Mouse (Mus musculus): ENCODE data around the gene Hist1h2ae. TPM values are rescaled to one million over a fixed set of nuclear protein-coding genes. Genes with fewer than 3 reads are reported as not detected.
"Not testable (repeated sequence)": the region's sequence is repeated elsewhere in the genome, so short reads cannot be mapped to it uniquely, and the experiment has no call there.

The Hist1h2ae gene
- polyA plus RNA-seq, 1 experiment from 2014 or later = 121 TPM

DNA sequence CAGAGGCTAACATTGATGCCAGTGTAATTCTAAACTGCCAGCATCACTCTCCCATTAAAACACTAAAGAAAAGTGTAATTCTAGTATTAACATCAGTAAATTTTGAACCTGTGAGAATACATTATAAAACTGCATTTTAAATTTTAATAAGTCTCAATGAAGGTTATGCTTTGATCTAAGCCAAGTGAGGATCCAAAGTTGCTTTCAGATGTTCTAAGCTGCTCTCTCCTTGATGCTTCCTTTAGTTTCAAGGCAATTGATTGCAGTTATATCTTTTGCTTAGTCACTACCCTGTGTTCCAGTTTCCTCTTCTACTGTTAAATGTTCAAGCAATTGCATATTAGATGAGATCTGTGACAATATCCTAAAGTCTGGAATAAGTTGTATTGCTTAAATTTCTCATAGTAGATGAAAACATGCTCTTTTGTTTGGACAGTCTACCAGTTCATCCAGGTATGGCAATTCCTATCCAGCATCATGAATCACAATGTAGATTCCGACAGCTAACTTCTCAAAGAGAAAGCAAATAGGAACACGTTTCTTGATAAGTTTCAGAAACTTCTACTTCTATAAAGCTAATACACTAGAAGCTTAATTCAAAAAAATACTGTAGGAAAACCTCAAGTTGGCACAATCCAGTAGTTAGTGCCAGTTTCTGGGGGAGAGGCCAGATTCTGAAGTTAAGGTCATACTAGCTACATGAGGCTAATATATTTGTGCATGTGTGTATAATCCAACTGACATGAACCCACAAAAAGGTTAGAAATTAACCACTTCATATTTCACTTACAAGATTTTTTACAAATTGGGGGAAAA is 1.4 kb upstream of the Hist1h2ae start:
- H3K27me3 ChIP-seq (replicated peaks) = no peaks in the 10 kb centered on the region
- peaks cover 7% of the 10 kb centered on the region; the same call in 1 of the 2 replicates for H3K4me1 ChIP-seq
- H3K9ac ChIP-seq = peak overlapping the region; percentile 41; the same call in 1 of the 2 replicates
- peak overlapping the region; percentile 47 for H3K4me3 ChIP-seq (replicated peaks)
- no peaks in the 10 kb centered on the region for H3K9me3 ChIP-seq
- peak overlapping the region; percentile 94 for H3K27ac ChIP-seq
- WGBS = 19% methylated on average over 2 of the region's 2 CpGs
- no peak for ATAC-seq (ENCODE audit: insufficient read depth, low FRiP score, low read depth)
- H3K4me2 ChIP-seq = peak overlapping the region; percentile 61
- no peaks in the 10 kb centered on the region for H3K36me3 ChIP-seq

DNA sequence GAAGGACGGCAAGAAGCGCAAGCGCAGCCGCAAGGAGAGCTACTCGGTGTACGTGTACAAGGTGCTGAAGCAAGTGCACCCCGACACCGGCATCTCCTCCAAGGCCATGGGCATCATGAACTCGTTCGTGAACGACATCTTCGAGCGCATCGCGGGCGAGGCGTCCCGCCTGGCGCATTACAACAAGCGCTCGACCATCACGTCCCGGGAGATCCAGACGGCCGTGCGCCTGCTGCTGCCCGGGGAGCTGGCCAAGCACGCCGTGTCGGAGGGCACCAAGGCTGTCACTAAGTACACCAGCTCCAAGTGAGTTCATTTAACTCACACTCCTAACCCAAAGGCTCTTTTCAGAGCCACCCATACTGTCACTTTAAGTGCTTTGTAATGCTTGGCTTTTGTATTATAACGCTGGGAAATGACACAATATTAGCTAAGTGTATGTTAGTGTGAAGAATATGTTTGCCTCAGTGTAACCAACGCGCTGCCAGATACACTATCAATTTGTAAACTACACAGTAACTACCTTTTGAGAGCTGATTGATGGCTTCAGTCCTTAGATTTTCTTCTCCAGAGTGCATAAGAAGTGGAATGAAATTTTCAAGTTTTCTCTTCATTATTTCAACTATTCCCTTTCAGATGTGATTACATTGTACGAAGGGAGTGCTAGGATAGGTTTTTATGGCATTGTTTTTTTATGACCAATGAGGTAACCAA is 641 bp upstream of the Hist1h2ae start:
- not testable (repeated sequence) for H3K9me3 ChIP-seq; ATAC-seq (ENCODE audit: insufficient read depth, low FRiP score, low read depth); H3K4me1 ChIP-seq; H3K27me3 ChIP-seq (replicated peaks); H3K36me3 ChIP-seq
- Histone ChIP-seq H3K9ac (peak overlapping the region; percentile 41; the same call in 1 of the 2 replicates), H3K4me3 (replicated peaks) (peak overlapping the region; percentile 47), H3K27ac (peak overlapping the region; percentile 98), H3K4me2 (peak overlapping the region; percentile 61)
- WGBS = 0% methylated on average over 15 of the region's 34 CpGs

DNA sequence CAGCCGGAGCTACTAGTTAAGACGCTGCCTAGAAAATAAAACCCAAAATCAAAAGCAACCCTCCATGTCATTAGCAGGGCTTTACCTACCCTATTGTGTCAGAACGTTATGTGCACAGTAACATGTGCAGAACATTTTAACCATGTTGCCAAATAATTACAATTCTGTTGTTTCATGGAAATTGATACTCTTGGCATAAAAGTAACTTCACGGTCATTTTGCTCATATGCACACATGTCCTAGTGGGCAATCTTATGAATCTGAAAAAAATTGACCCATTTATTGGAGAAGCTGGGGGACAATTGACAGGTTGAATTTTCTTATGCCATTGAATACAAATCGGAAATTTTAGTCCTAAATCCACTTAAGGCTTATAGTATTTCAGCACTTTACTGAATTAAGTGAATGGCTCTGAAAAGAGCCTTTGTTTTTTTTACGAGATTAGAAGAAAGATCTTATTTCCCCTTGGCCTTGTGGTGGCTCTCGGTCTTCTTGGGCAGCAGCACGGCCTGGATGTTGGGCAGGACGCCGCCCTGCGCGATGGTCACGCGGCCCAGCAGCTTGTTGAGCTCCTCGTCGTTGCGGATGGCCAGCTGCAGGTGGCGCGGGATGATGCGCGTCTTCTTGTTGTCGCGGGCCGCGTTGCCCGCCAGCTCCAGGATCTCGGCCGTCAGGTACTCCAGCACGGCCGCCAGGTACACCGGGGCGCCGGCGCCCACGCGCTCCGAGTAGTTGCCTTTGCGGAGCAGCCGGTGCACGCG is 579 bp downstream of the Hist1h2ae start:
- H3K4me1 ChIP-seq; ATAC-seq (ENCODE audit: insufficient read depth, low FRiP score, low read depth); H3K27me3 ChIP-seq (replicated peaks); H3K9me3 ChIP-seq; H3K36me3 ChIP-seq: not testable (repeated sequence)
- Histone ChIP-seq H3K4me2 (peak overlapping the region; percentile 52), H3K9ac (peak overlapping the region; percentile 9; the same call in 1 of the 2 replicates), H3K27ac (peak overlapping the region; percentile 98), H3K4me3 (replicated peaks) (peak overlapping the region; percentile 47)
- WGBS = 1% methylated on average over 27 of the region's 41 CpGs

DNA sequence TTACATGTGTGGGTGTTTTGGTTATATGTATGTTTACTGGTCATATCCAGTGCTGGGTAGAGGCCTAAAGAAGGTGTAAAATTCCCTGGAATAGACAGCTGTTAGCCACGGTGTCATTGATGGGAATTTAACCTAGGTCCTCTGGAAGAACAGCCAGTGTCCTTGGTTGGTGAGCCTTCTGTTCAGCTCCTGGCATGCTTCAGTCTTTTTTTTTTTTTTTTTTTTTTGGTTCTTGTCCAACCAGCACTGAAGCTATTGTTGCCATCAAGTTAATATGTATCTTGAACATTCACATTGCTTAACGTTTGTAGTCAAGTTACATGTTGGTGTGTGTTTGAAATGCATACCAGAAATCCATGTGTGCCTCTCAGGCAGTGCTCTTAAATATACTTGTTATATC is 6.5 kb downstream of the Hist1h2ae start:
- Histone ChIP-seq H3K4me2 (no peak overlapping the region), H3K36me3 (no peaks in the 10 kb centered on the region), H3K9ac (no peak overlapping the region), H3K9me3 (no peaks in the 10 kb centered on the region), H3K27ac (no peak overlapping the region), H3K4me3 (replicated peaks) (no peak overlapping the region), H3K4me1 (no peaks in the 10 kb centered on the region), H3K27me3 (replicated peaks) (no peaks in the 10 kb centered on the region)
- ATAC-seq (ENCODE audit: insufficient read depth, low FRiP score, low read depth) = no peak
- WGBS = 84% methylated on average over 2 of the region's 2 CpGs

DNA sequence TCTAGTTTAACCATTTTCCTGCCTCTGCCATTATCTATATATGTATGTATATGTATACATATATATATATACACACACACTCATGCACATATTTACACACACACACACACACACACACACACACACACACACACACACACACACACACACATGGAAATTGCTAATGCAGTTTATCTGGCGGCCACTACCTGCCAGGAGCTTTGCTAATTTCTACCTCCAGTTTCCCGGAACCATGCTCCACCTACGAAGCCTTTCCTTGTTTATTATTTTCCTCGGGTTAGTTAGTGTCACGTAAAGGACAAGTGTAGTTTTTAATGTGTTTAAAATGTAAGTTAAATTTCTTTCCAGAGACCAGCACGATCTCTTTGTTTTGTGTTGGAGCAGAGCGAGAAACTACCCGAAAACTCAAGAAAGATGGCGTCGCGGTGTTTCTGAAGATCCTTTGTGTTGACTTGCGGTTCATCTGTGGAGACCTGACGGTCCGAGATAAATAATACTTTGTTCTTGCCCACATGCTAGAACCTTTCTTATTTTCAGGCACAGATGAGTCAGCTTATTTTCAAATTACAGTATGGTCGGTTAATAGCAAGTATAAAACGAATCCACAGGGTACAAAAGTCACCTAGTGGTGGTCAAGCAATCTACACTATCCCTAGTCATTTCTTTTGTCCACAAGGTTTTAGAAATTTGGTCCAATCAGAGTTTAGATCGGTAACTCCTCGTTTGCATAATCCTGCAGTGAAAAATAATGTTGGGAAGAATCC is 8.1 kb downstream of the Hist1h2ae start:
- H3K4me3 ChIP-seq (replicated peaks) = peak overlapping the region; percentile 45
- ATAC-seq (ENCODE audit: insufficient read depth, low FRiP score, low read depth) = peak; percentile 47; the same call in 1 of the 2 replicates
- peak overlapping the region; percentile 70 for H3K4me2 ChIP-seq
- H3K4me1 ChIP-seq = no peaks in the 10 kb centered on the region
- WGBS = 2% methylated on average over 18 of the region's 18 CpGs
- H3K36me3 ChIP-seq = no peaks in the 10 kb centered on the region
- 0 out of 2 replicates have a peak overlapping the region, but pooled peaks have one; percentile 5 for H3K9ac ChIP-seq
- no peaks in the 10 kb centered on the region for H3K9me3 ChIP-seq
- no peaks in the 10 kb centered on the region for H3K27me3 ChIP-seq (replicated peaks)
- H3K27ac ChIP-seq = peak overlapping the region; percentile 98

DNA sequence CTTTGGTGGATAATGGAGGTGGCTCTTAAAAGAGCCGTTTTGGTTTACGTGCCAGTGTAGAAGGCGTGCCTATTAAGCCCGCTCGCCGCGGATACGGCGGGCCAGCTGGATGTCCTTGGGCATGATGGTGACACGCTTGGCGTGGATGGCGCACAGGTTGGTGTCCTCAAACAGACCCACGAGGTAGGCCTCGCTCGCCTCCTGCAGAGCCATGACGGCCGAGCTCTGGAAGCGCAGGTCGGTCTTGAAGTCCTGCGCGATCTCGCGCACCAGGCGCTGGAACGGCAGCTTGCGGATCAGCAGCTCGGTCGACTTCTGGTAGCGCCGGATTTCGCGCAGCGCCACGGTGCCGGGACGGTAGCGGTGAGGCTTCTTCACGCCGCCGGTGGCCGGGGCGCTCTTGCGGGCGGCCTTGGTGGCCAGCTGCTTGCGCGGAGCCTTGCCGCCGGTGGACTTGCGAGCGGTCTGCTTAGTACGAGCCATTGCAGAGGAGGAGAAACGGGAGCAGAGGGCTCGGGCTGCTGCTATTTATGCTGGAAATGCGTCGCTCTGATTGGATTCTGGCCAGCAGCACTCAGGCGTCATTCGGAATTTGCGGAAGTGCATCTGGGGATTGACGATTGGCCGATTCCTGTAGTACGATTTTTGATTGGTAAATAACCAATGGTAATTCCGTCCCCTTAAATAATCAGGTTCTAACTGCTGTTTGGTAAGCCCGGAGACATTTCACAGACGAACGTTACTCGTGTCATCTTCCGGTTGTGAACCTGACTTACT is 8.9 kb downstream of the Hist1h2ae start, which contains the start of gene Hist1h3e:
Gene Hist1h3e, minus strand, starts transcription at position 487 of the 777 bp plus-strand sequence.
- not testable (repeated sequence) for H3K36me3 ChIP-seq; H3K4me1 ChIP-seq; H3K9me3 ChIP-seq; H3K27me3 ChIP-seq (replicated peaks)
- Histone ChIP-seq H3K4me3 (replicated peaks) (peak within 1 kb of the TSS; percentile 45), H3K27ac (peak within 1 kb of the TSS; percentile 98), H3K4me2 (peak within 1 kb of the TSS; percentile 70), H3K9ac (0 out of 2 replicates have a peak within 1 kb of the TSS, but pooled peaks have one; percentile 5)
- under 1% methylated on average over 62 of the region's 67 CpGs for WGBS
- ATAC-seq (ENCODE audit: insufficient read depth, low FRiP score, low read depth) = peak; percentile 92

DNA sequence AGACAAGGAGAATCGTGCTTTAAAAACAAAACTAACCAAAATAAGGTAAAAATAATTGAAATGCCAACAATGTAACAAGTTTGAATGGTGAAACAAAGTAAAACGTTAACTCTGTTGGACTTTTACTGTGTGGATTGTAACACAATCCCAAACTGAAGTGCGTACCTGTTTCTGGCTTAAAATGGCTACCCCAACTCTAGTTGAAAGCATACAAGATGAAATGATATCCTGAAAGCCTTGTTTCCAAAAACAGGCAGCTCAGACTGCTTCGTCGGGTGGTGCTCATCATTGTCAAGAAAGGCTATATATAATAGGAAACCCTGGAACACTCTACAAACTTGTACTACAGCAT is 9.5 kb downstream of the Hist1h2ae start:
- H3K4me3 ChIP-seq (replicated peaks) = peak overlapping the region; percentile 45
- not testable (repeated sequence) for H3K9me3 ChIP-seq; H3K9ac ChIP-seq; H3K4me1 ChIP-seq; H3K36me3 ChIP-seq; H3K27me3 ChIP-seq (replicated peaks); ATAC-seq (ENCODE audit: insufficient read depth, low FRiP score, low read depth)
- WGBS = 0% methylated on average over 2 of the region's 5 CpGs
- H3K4me2 ChIP-seq = peak overlapping the region; percentile 70
- peak overlapping the region; percentile 98 for H3K27ac ChIP-seq

DNA sequence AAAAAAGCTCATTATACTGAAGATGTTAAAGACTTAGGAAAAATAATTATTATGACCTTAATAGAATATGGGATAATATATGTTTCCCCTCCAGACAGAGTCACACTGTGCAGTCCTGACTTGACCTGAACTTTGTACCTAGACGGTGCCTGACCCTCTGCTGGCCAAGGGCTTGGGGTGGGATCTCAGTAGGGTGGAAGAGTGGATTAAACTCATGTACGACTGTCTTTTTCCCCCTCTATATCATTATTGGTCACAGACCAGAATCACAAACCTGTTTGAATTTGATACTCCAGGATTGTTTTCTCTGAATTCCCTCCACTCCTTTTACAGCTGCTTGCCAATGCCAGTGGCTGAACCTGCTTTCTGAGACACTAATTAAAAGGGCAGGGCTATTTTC is 10.3 kb downstream of the Hist1h2ae start:
- H3K9ac ChIP-seq; H3K27me3 ChIP-seq (replicated peaks); H3K36me3 ChIP-seq; H3K4me1 ChIP-seq; ATAC-seq (ENCODE audit: insufficient read depth, low FRiP score, low read depth); H3K4me3 ChIP-seq (replicated peaks); H3K9me3 ChIP-seq; H3K4me2 ChIP-seq: not testable (repeated sequence)
- WGBS = 15% methylated on average over 2 of the region's 2 CpGs
- peak overlapping the region; percentile 61; the same call in 1 of the 2 replicates for H3K27ac ChIP-seq

DNA sequence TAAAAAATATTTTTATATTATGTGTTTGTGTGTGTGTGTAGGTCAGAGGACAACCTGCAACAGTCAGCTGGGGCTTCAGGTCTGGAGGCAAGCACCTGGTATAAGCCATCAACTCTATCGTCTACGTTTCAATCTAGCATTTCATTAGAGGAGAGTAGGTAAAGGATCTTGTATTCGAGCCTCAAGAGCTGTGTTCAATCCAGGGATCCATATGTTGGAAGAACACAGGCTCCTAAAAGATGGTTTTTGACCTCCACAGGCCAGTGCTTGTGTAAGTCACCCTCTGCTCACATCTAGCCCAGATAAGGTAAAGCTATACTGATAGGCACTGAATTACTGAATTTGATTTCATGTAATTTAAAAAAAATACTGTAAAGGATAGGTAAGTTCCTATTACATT is 14.1 kb downstream of the Hist1h2ae start:
- Histone ChIP-seq H3K36me3 (no peaks in the 10 kb centered on the region), H3K9ac (no peak overlapping the region), H3K27me3 (replicated peaks) (no peaks in the 10 kb centered on the region), H3K4me3 (replicated peaks) (0 out of 2 replicates have a peak overlapping the region, but pooled peaks have one; percentile 4), H3K9me3 (no peaks in the 10 kb centered on the region), H3K27ac (peak overlapping the region; percentile 63; the same call in 1 of the 2 replicates), H3K4me2 (peak overlapping the region; percentile 27), H3K4me1 (peaks cover 7% of the 10 kb centered on the region; the same call in 1 of the 2 replicates)
- ATAC-seq (ENCODE audit: insufficient read depth, low FRiP score, low read depth) = no peak
- WGBS = 60% methylated on average over 3 of the region's 3 CpGs

DNA sequence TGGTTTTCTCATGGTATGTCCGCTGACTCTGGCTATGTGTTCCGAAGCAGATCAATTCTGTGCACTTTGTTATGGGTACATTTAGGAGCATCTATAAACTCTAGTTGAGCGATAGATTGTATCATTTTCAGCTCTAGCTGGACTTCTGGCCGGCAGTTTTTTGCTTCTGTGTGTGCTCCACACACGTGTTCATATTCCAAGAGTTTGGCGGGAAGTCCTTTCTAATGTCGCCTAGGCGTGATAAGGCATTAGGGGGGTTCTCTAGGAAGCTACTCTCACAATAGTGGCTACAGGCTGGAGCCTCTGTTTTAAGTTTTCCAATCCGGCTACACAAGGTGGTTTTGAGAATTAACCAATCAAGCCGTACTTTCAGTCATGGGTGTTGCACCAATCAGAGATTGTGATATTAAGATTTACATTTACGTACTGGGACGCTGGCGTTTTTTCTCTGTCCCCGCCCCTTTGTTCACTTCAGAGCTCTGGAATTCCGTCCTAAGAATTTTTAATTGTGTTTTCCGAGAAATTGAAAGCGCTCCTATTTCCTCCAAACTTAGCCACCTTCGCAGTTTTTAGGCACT is 15.1 kb downstream of the Hist1h2ae start:
- peak overlapping the region; percentile 76; the same call in 1 of the 2 replicates for H3K9ac ChIP-seq
- peaks cover 7% of the 10 kb centered on the region for H3K4me1 ChIP-seq
- ATAC-seq (ENCODE audit: insufficient read depth, low FRiP score, low read depth) = peak; percentile 76
- H3K36me3 ChIP-seq = no peaks in the 10 kb centered on the region
- peak overlapping the region; percentile 56 for H3K4me3 ChIP-seq (replicated peaks)
- H3K9me3 ChIP-seq = no peaks in the 10 kb centered on the region
- H3K4me2 ChIP-seq = peak overlapping the region; percentile 89
- under 1% methylated on average over 18 of the region's 18 CpGs for WGBS
- no peaks in the 10 kb centered on the region for H3K27me3 ChIP-seq (replicated peaks)
- peak overlapping the region; percentile 98 for H3K27ac ChIP-seq
